Mouse (Mus musculus): ENCODE measurements around the gene Pim2.

Gene Pim2

DNA sequence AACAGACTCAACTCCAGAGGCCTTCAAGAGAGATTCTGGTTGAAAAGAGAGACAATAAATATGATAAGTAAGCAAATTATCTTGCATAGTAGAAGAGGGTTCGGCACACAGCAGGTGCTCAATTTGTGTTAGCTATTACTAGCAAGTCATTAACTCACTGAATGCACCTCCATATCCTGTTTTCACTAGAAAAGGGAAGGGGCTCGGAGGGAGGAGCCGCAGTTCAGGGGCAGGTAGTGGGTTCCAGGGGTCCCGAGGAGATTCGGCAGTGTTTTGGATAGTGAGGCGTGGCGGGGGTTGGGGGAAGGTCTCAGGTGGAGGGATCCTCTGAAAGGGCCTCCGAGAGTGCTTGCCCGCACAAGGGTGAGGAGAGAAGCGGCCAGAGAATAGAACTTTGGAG lies 49.1 kb downstream of the Pim2 start:
- Histone ChIP-seq H3K36me3 (ENCODE audit: control insufficient read depth, insufficient read depth, low read length, poor library complexity, severe bottlenecking) (no peaks in the 10 kb centered on the region), H3K27me3 (ENCODE audit: control insufficient read depth, insufficient read depth, low read length, poor library complexity, severe bottlenecking) (no peaks in the 10 kb centered on the region)
- no peak for DNase-seq (ENCODE audit: low read depth, low spot score)

DNA sequence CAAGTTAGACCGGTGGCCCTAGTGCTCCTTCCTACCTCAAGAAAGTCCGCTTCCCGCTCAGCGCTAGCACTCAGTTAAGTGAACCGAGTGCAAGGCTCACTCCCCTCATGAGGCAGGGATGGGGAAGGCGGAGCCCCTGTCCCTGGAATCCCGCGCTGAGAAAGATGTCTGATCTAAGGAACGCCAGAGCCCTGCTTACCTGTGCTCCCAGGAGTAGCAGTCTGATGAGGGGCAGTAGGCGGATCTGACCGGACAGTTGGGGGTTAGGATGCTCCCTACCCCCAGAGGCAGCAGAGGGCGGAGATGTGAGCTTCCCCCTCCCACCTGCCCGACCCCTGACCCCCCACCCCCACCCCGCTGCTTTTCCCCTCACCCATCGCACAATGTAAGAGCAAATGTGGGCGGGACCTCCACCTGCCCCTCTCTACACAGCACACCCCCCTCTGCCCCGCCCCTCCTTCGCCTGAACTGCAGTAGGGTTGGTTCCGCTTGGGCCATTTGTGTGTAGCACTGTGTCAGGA lies 50.3 kb downstream of the Pim2 start, which contains the start of gene Eras:
TSS of gene Eras (minus strand) at position 338 of the 521 bp plus-strand sequence.
- DNase-seq (ENCODE audit: low read depth, low spot score): no peak
- no peaks in the 10 kb centered on the region for H3K36me3 ChIP-seq (ENCODE audit: control insufficient read depth, insufficient read depth, low read length, poor library complexity, severe bottlenecking)
- H3K27me3 ChIP-seq (ENCODE audit: control insufficient read depth, insufficient read depth, low read length, poor library complexity, severe bottlenecking): no peaks in the 10 kb centered on the region
